Mouse (Mus musculus) cerebellum, postnatal 4 days (tissue): ENCODE measurements around the gene Krtap16-1.

ENCODE experiments used
- DNase-seq, 2 experiments: peaks; one replicate each; pipeline ENCODE4 v3.0.0; 2022; ENCODE audit warnings: low spot score in 2 of 2, mixed read lengths in 1 of 2

Krtap16-1 gene

GRCm38 (mm10) chr11:99986180-99986647 is at the start of gene Krtap16-1:
Gene Krtap16-1 (minus strand): TSS chr11:99986597.
- DNase-seq: no peak

GRCm38 (mm10) chr11:100029768-100030167 is 43.4 kb upstream of the Krtap16-1 start, which contains the start of gene Krt33b:
Gene Krt33b (minus strand): TSS chr11:100029868.
- no peak for DNase-seq

GRCm38 (mm10) chr11:100021438-100021837 is 35.0 kb upstream of the Krtap16-1 start:
- no peak for DNase-seq

GRCm38 (mm10) chr11:100019466-100019865 is 33.1 kb upstream of the Krtap16-1 start:
- DNase-seq: no peak

DNA sequence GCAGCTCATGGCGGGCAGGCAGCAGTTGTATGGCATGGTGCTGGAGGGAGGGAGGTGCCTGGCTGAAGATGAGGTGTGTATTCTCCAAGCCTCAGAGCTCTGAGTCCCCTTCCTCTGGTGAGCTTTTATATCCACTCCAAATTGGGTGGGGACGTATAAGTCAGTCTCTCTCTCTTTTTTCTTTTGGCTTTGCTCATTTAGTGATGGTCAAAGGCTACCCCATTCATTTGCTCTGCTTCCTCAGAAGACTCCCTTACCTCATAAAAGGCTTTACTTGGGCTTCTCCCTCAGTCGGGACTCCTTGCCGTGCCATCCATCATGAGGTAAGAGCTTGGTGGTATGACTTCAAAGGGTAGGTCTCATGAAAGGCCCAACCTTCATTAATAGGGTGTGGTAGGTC is 29.7 kb upstream of the Krtap16-1 start, which contains the start of gene Krt33a:
Krt33a (minus strand) TSS at position 101 of the 400 bp plus-strand sequence.
- DNase-seq: no peak

GRCm38 (mm10) chr11:100013691-100014171 is 27.3 kb upstream of the Krtap16-1 start:
- DNase-seq: no peak

- no peak for DNase-seq
These were observed 24.3 kb upstream of the Krtap16-1 start for GRCm38 (mm10) chr11:100010682-100011081.

- no peak for DNase-seq
These were observed 21.9 kb upstream of the Krtap16-1 start for GRCm38 (mm10) chr11:100008336-100008735.

GRCm38 (mm10) chr11:100006624-100007023 is 20.2 kb upstream of the Krtap16-1 start:
- DNase-seq: no peak

GRCm38 (mm10) chr11:100005905-100006304 is 19.5 kb upstream of the Krtap16-1 start:
- no peak for DNase-seq

DNA sequence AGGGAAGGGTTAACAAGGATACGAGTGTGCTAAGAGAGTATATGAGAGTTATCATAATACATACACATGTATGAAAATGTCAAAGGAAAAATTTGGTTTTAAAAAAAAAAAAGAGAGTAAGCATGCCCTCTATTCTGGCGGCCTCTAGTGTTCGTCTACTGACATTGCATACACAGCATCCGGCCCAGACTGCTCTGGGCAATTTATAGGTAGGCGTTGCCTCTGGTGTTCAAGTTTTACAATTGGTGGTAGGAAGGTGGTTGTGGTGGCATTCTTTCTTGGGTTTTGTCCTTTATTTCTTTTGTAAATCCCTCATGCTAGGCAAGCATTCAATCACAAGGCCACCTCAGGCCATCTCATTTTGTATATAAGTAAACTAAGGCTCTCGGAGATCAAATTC is 18.4 kb upstream of the Krtap16-1 start:
- DNase-seq: peak in 1 of 2 experiments; percentile 50

DNA sequence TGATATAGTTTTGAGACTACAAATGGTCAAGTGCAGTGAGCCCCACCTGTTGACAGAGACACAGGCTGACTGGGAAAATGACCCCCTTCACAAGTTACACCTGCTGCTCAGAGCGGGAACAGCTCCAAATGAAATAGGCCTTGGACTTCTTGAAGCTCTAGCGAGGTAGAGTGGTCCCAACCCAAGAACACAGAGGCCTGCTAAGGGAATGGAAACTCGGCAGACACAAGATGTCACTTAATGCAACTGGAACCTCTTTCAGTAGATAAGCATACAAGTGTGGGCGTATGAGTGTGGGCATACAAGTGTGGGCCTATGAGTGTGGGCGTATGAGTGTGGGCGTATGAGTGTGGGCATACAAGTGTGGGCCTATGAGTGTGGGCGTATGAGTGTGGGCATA is 12.7 kb upstream of the Krtap16-1 start:
- no peak for DNase-seq

- DNase-seq: no peak
These were observed 7.9 kb upstream of the Krtap16-1 start for GRCm38 (mm10) chr11:99994384-99994661.

GRCm38 (mm10) chr11:99993620-99994383 is 7.4 kb upstream of the Krtap16-1 start, which contains the start of gene Krtap17-1:
Gene Krtap17-1 (minus strand): TSS chr11:99993994.
- no peak for DNase-seq

DNA sequence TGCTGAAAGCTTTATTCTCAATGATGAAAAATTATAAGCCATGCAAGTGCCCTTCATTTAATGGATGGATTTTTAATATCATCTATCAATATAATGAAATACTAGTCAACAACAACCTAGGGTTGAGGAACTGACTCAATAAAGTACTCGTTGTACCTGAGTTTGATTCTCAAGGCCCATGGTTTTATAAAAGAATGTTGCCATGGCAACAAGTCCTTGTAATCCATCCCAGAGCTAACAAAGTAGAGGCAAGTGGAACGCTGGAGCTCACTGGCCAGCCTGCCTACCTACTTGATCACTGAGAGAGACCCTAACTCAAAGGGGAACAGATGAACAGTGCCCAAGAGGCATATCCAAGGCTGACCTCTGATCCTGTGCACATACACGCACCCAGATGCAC is 4.2 kb upstream of the Krtap16-1 start:
- DNase-seq: no peak

GRCm38 (mm10) chr11:99989881-99990405 is 3.5 kb upstream of the Krtap16-1 start:
- no peak for DNase-seq

DNA sequence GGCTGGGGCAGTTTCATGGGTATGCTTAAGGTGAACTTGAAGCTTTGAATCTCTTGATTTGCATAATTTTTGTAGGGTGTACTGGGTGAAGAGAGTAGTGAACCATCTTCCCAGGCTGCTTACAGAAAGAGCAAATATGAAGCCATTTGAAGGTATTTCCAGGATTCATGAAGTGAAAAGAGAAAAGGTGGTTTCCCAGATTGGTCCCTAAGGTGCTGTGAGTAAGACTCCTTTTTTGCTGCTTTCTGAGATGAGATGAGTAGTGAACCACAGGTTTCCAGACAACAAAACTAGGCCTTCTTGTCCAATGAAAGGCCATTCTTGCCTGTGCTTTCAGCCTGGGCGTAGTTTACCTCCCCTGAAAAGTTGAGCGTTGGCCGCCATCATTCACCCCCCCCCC is 2.1 kb upstream of the Krtap16-1 start:
- DNase-seq: no peak

DNA sequence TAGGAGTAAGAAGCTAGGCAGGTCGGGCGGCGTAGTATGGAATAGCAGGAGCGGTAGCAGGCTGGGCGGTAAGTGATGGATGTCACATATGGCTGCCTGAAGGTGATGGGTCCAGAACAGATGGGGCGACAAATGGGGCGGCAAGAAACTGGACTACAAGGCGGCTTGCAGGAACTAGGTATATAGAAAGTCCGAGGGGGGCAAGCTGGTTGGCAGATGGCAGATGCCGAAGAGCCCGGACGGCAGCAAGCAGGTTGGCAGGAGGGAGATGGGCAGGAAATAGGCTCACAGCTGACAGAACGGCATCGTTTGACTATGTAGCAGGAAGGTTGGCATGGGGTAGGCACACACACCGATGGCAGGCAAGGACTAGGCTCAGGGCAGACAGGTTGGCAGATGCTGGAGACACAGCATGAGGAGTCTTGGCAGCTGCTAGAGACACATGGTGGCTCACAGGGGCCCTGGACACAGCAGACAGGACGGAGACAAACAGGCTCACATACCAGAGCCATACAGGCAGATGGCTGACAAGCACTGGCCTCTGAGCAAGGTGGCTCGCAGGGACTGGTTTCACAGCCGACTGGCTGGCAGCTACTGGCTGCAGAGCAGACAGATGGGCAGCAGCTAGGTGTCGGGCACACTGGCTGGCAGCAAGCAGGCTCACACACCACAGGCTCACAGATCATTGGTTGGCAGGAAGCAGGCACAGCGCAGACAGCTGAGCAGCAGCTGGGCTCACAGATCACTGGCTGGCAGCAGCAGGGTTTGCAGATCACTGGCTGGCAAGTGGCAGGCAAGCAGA is 905 bp downstream of the Krtap16-1 start:
- DNase-seq: peak; percentile 22 to 50

GRCm38 (mm10) chr11:99983442-99983841 is 3.0 kb downstream of the Krtap16-1 start:
- no peak for DNase-seq

DNA sequence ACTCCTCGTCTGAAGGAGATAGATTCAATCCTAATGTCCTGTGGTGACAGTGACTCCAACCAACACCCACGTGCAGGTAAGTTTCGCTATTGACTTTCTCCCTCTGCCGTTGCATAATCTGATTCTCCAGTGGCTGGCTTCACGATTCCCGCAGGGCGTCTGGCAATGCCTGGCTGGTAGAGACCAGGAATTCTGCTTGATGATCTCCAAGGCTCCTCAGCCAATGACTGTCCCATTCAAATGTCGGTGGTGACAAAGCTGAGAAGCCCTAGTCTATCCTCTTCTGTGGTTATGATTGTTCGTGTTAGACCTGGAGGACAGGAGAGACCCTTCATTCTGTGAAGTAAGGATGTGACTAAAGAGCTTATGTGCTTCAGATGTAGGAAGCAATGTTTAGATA is 3.7 kb downstream of the Krtap16-1 start:
- no peak for DNase-seq

GRCm38 (mm10) chr11:99978953-99979352 is 7.4 kb downstream of the Krtap16-1 start, which contains the start of gene Krtap29-1:
Gene Krtap29-1 (minus strand): TSS chr11:99979053.
- no peak for DNase-seq

GRCm38 (mm10) chr11:99965961-99966360 is 20.4 kb downstream of the Krtap16-1 start:
- no peak for DNase-seq
